Mouse (Mus musculus): ENCODE results near the gene Olfr728. TPM values are rescaled to one million over a fixed set of nuclear protein-coding genes. Genes with fewer than 3 reads are reported as not detected.

Gene Olfr728
- polyA plus RNA-seq (2015; fragmentation: Nextera tagmentation; extraction: Ambion mirVana) = not detected in 2 replicates

DNA sequence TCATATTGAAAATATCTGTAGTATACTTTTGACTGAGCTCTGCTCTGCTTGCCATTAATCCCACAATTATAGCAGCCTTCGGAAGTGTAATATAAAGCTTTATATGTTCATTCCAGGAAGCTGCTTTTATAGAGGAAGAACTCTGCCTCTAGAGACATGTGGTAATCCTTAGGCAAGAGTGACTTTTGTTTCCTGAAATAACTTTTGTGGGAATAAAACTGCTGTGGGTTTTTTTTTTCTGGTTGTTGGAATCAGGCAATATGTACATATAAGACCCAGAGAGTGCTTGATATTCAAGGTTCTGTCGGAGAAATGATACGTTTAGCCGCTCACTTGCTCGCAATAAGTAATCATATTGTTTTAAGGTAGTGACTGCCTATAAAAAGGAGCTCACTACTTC, at the start of gene Olfr728:
Gene Olfr728 (minus strand): TSS at position 101 of the 400 bp plus-strand sequence.
- no peaks in the 10 kb centered on the region for H3K36me3 ChIP-seq
- no peaks in the 10 kb centered on the region for H3K9me3 ChIP-seq (replicated peaks)
- WGBS = 82% methylated on average over 5 of the region's 5 CpGs
- no peaks in the 10 kb centered on the region for H3K27me3 ChIP-seq
- H3K9ac ChIP-seq = no peak within 1 kb of the TSS
- no peak within 1 kb of the TSS for H3K27ac ChIP-seq
- no peaks in the 10 kb centered on the region for H3K4me1 ChIP-seq (replicated peaks)
- ATAC-seq (replicated peaks; ENCODE audit: insufficient number of reproducible peaks, insufficient read depth, low FRiP score, low read depth) = no peak
- no peak within 1 kb of the TSS for H3K4me2 ChIP-seq
- H3K4me3 ChIP-seq = no peak within 1 kb of the TSS

DNA sequence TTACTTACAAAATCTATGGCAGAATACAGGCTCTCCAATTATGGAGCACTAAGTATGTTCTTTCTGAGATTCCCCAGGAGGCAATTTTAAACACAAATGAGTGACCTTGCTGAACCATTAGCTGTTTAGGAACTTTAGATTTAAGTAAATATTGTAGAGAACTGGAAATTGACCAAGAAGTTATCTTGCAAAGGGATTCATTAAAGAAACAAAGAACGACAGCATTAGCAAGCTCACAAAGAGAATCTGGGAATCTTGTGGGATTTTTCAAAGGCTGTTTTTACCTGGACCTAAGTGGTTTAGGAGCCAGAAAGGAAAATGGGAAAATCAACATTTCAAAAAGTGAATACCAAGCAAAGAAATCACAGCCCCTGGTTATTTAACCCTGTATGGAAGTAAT, 45.6 kb upstream of the Olfr728 start, which contains the start of gene Olfr730:
Gene Olfr730 (minus strand): TSS at position 101 of the 400 bp plus-strand sequence.
- H3K27ac ChIP-seq = no peak within 1 kb of the TSS
- no peaks in the 10 kb centered on the region for H3K27me3 ChIP-seq
- no peak within 1 kb of the TSS for H3K9ac ChIP-seq
- ATAC-seq (replicated peaks; ENCODE audit: insufficient number of reproducible peaks, insufficient read depth, low FRiP score, low read depth) = no peak
- H3K36me3 ChIP-seq = no peaks in the 10 kb centered on the region
- no peaks in the 10 kb centered on the region for H3K9me3 ChIP-seq (replicated peaks)
- H3K4me1 ChIP-seq (replicated peaks) = no peaks in the 10 kb centered on the region
- no peak within 1 kb of the TSS for H3K4me3 ChIP-seq
- H3K4me2 ChIP-seq = no peak within 1 kb of the TSS
- 59% methylated on average over 1 of the region's 1 CpGs for WGBS

DNA sequence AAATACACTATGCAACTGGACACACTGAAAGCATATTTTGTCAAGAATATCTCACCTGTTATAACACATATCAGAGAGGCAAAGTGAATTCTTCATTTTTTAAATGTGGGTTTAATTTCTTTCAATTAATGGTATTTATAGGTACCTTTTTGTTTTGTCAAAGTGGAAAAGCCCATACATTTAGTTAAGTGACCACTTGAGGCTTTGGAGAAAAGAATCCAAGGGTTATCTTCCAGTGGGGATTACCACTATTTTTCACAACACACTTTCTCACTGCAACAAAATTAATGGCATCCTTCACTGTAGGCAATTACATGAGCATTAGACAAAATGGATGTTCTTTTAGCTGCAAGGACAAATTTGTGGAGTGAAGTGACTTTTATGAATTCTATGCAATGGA, 10.3 kb upstream of the Olfr728 start, which contains the start of gene Olfr729:
Gene Olfr729 (minus strand): TSS at position 101 of the 400 bp plus-strand sequence.
- no peaks in the 10 kb centered on the region for H3K9me3 ChIP-seq (replicated peaks)
- no peak within 1 kb of the TSS for H3K9ac ChIP-seq
- no peaks in the 10 kb centered on the region for H3K27me3 ChIP-seq
- no peak within 1 kb of the TSS for H3K4me3 ChIP-seq
- no peak within 1 kb of the TSS for H3K27ac ChIP-seq
- H3K36me3 ChIP-seq = no peaks in the 10 kb centered on the region
- no peaks in the 10 kb centered on the region for H3K4me1 ChIP-seq (replicated peaks)
- no peak for ATAC-seq (replicated peaks; ENCODE audit: insufficient number of reproducible peaks, insufficient read depth, low FRiP score, low read depth)
- no peak within 1 kb of the TSS for H3K4me2 ChIP-seq

DNA sequence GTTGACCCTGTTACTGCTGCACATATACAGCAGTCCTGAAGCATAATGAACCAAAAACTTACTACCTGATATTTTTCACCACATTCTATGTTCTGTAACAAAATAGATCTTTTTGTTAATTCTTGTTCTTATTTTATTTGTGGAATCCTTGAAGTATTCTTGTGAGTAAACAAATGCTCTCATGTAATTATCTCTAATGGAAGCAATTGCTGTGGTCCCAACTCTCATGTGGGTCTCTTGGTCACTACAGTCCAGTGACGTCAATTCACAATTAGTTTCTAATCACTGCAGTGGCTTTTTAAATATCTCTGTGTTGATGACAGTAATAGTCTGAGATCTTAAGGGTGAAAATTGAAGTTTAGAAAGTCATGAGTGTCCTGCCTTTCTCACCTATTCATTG, 19.6 kb downstream of the Olfr728 start, which contains the start of gene Olfr727:
Gene Olfr727 (plus strand): TSS at position 301 of the 400 bp plus-strand sequence.
- Histone ChIP-seq H3K27me3 (no peaks in the 10 kb centered on the region), H3K9me3 (replicated peaks) (no peaks in the 10 kb centered on the region), H3K27ac (no peak within 1 kb of the TSS), H3K4me3 (no peak within 1 kb of the TSS), H3K4me1 (replicated peaks) (no peaks in the 10 kb centered on the region), H3K9ac (no peak within 1 kb of the TSS), H3K4me2 (no peak within 1 kb of the TSS), H3K36me3 (no peaks in the 10 kb centered on the region)
- WGBS = 87% methylated on average over 1 of the region's 1 CpGs
- no peak for ATAC-seq (replicated peaks; ENCODE audit: insufficient number of reproducible peaks, insufficient read depth, low FRiP score, low read depth)

DNA sequence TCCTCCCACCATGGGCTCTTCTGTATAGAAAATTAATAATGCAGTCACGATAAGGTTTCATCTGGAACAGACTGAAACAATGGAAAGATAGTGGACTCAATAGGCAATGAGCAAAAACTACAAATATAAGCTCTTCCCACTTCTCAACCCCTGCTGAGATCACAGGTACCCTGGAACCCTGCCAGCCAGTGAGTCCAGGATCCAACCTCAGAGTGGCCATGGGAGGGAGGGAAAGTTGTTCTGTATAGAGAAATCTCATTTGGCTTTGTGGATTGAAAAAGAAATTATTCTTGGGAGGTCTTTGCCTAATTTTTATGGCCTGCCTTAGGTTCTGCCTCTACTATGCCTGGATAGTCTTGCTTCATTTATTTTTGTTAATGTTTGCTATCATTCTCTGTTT, 51.6 kb downstream of the Olfr728 start, which contains the start of gene Olfr726:
Gene Olfr726 (minus strand): TSS at position 101 of the 400 bp plus-strand sequence.
- no peak for ATAC-seq (replicated peaks; ENCODE audit: insufficient number of reproducible peaks, insufficient read depth, low FRiP score, low read depth)
- H3K9ac ChIP-seq = no peak within 1 kb of the TSS
- H3K27me3 ChIP-seq = no peaks in the 10 kb centered on the region
- WGBS = 67% methylated on average over 1 of the region's 1 CpGs
- H3K9me3 ChIP-seq (replicated peaks) = no peaks in the 10 kb centered on the region
- no peak within 1 kb of the TSS for H3K4me2 ChIP-seq
- no peak within 1 kb of the TSS for H3K4me3 ChIP-seq
- H3K4me1 ChIP-seq (replicated peaks) = no peaks in the 10 kb centered on the region
- no peaks in the 10 kb centered on the region for H3K36me3 ChIP-seq
- no peak within 1 kb of the TSS for H3K27ac ChIP-seq

Other genes with a start within 250 kb of the Olfr728 start
- gene Olfr722, start 240.7 kb downstream of the Olfr728 start, polyA plus RNA-seq (2015; fragmentation: Nextera tagmentation; extraction: Ambion mirVana) = not detected in 2 replicates
- not detected in 2 replicates for gene Olfr723, start 210.9 kb downstream of the Olfr728 start, polyA plus RNA-seq (2015; fragmentation: Nextera tagmentation; extraction: Ambion mirVana)
- not detected in 2 replicates for gene Olfr724, start 179.4 kb downstream of the Olfr728 start, polyA plus RNA-seq (2015; fragmentation: Nextera tagmentation; extraction: Ambion mirVana)
- gene Olfr725, start 102.3 kb downstream of the Olfr728 start, polyA plus RNA-seq (2015; fragmentation: Nextera tagmentation; extraction: Ambion mirVana) = not detected in 2 replicates
- gene Olfr726, start 51.7 kb downstream of the Olfr728 start, polyA plus RNA-seq (2015; fragmentation: Nextera tagmentation; extraction: Ambion mirVana) = not detected in 2 replicates
- gene Olfr727, start 19.5 kb downstream of the Olfr728 start, polyA plus RNA-seq (2015; fragmentation: Nextera tagmentation; extraction: Ambion mirVana) = not detected in 2 replicates
- not detected in 2 replicates for gene Olfr729, start 10.2 kb upstream of the Olfr728 start, polyA plus RNA-seq (2015; fragmentation: Nextera tagmentation; extraction: Ambion mirVana)
- not detected in 2 replicates for gene Olfr730, start 45.5 kb upstream of the Olfr728 start, polyA plus RNA-seq (2015; fragmentation: Nextera tagmentation; extraction: Ambion mirVana)
- not detected in 2 replicates for gene Olfr731, start 99.2 kb upstream of the Olfr728 start, polyA plus RNA-seq (2015; fragmentation: Nextera tagmentation; extraction: Ambion mirVana)
- not detected in 2 replicates for gene Olfr732, start 141.5 kb upstream of the Olfr728 start, polyA plus RNA-seq (2015; fragmentation: Nextera tagmentation; extraction: Ambion mirVana)
- gene Olfr733, start 158.8 kb upstream of the Olfr728 start, polyA plus RNA-seq (2015; fragmentation: Nextera tagmentation; extraction: Ambion mirVana) = not detected in 2 replicates
- gene Olfr734, start 184.1 kb upstream of the Olfr728 start, polyA plus RNA-seq (2015; fragmentation: Nextera tagmentation; extraction: Ambion mirVana) = not detected in 2 replicates
- not detected in 2 replicates for gene Olfr735, start 206.2 kb upstream of the Olfr728 start, polyA plus RNA-seq (2015; fragmentation: Nextera tagmentation; extraction: Ambion mirVana)
- 0.05 TPM in 1 of 2 replicates, not detected in the other for gene Tlr11, start 215.2 kb upstream of the Olfr728 start, polyA plus RNA-seq (2015; fragmentation: Nextera tagmentation; extraction: Ambion mirVana)
- not detected in 2 replicates for gene Olfr736, start 238.5 kb upstream of the Olfr728 start, polyA plus RNA-seq (2015; fragmentation: Nextera tagmentation; extraction: Ambion mirVana)

Data from heart, embryonic 15.5 days (tissue).